Mouse (Mus musculus): ENCODE results near the gene Ces3a. TPM values are rescaled to one million over a fixed set of nuclear protein-coding genes. Genes with fewer than 3 reads are reported as not detected.
"Not testable (repeated sequence)": the region's sequence is repeated elsewhere in the genome, so short reads cannot be mapped to it uniquely, and the experiment has no call there.

Ces3a gene
- total RNA-seq (2021) = not detected

GRCm38 (mm10) chr8:105048371-105048854 lies at the start of gene Ces3a:
Gene Ces3a, plus strand, starts transcription at chr8:105048601.
- no peak for DNase-seq (ENCODE audit: low spot score in 2 of 2)
- intact Hi-C loops (cut with DNase I) = no loop called here

- DNase-seq (ENCODE audit: low spot score in 2 of 2) = no peak
- intact Hi-C loops (cut with DNase I) = no loop called here
Observed at GRCm38 (mm10) chr8:104999183-104999582, 49.2 kb upstream of the Ces3a start.

DNA sequence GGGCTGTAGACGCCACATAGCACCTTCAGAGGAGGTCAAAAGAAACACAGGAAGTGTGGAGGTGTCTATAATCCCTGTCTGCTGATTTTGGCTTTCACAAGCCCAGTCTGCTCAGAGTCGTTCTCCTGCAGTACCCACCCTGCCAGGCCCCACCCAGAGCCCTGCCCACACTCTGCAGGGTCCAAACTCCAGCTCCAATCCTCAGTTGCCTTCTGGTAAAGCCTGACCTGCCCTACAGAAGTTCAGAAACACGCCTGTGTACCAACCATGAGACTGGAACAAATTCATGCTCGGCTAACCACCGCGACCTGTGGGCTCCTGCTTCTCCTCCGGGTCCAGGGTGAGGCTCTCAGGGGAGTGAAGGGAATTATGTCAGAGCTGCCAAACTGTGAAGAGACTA lies 47.8 kb upstream of the Ces3a start, which contains the start of gene Ces2h:
Ces2h (plus strand) TSS at position 268 of the 400 bp plus-strand sequence.
- no peak for DNase-seq (ENCODE audit: low spot score in 2 of 2)
- intact Hi-C loops (cut with DNase I) = no loop called here

GRCm38 (mm10) chr8:105010000-105010399 lies 38.4 kb upstream of the Ces3a start:
- intact Hi-C loops (cut with DNase I) = no loop called here
- no peak for DNase-seq (ENCODE audit: low spot score in 2 of 2)

DNA sequence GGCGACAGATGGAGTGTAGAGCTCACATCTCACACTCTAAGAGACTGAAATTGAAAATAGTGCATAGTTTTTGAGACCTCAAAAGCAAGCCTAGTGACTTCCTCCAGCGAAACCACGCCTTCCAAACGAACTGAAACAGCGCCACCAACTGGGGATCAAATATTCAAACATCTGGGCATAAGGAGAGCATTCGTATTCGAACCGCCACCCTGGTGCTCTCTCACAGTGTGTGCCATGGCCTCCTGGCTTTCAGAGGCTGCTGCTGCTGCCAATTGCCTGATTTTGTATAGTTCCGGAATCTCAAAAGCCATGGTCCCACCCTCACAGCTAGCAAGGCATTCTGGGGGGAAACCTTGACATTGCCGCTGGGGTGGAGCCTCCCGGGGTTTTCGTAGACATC lies 37.3 kb upstream of the Ces3a start:
- no peak for DNase-seq (ENCODE audit: low spot score in 2 of 2)
- intact Hi-C loops (cut with DNase I) = no loop called here

DNA sequence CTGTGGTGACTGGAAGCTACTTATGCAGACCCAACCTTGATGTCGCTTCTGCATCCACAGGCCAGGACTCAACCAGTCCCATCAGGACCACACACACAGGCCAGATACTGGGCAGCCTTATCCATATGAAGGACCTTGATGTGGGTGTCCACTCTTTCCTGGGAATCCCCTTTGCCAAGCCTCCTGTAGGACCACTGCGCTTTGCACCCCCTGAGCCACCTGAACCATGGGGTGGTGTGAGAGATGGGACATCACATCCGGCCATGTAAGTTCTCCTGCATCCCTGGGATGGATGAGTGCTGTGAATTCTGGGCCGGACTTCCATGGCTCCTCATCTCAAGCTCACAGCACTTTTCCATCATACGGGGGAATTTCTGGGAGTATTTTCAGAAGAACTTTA lies 34.0 kb upstream of the Ces3a start:
- intact Hi-C loops (cut with DNase I) = no loop called here
- no peak for DNase-seq (ENCODE audit: low spot score in 2 of 2)

DNA sequence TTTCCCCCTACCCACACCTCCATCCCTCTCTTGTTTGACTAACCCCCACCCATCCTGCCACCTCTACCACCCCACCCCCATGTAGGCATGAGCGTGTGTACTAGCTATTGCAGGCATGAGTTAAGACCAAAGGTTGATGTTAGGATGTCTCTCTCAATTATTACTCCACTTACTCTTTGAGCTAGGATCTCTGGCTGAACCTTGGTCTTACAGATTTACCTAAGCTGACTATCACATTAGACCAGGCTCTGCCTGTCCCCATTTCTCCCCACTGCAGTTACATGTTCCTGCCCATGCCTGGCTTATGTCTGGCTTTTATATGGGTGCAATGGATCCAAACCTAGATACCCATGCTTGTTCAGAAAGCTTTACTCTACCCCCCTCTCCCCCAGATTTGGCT lies 26.4 kb upstream of the Ces3a start:
- no peak for DNase-seq (ENCODE audit: low spot score in 2 of 2)
- intact Hi-C loops (cut with DNase I) = no loop called here

DNA sequence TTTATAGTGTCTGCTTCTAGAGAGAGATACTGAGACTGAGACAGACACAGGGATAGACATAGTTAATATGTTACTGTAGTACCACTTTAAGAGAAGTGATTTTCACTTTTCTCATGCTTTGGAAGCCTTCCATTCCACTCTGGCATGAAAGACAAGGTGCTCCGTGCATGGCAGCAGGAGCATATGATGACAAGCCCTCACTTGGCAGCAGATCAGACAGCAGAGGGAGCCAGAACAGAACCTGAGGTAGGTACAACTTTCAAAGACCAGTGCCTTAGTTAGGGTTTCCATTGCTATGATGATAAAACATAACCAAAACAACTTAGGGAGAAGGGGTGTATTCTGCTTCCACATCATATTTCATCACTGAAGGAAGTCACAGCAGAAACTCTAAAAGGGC lies 25.3 kb upstream of the Ces3a start:
- intact Hi-C loops (cut with DNase I) = no loop called here
- no peak for DNase-seq (ENCODE audit: low spot score in 2 of 2)

- intact Hi-C loops (cut with DNase I) = no loop called here
- no peak for DNase-seq (ENCODE audit: low spot score in 2 of 2)
Observed at GRCm38 (mm10) chr8:105025050-105025449, 23.4 kb upstream of the Ces3a start.

DNA sequence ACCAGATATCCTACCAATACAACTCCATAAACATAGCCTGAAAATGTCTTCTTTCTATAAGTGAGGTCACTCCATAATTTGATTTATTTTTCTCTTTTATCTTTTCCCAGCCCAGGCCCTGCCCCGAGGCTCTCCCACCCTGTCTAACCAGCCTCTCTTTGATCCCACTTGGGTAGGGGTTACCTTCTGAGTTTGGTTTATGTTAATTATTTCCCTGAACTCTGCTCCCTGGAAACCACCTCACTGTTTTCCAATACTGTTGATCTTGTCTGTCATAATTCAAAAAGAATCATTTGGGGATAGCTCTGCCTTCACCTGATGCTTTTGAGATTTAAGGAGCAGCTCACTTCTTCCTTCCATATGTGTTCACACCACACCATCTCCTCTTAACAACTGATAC lies 4.9 kb upstream of the Ces3a start:
- DNase-seq (ENCODE audit: low spot score in 2 of 2) = no peak
- intact Hi-C loops (cut with DNase I) = no loop called here

DNA sequence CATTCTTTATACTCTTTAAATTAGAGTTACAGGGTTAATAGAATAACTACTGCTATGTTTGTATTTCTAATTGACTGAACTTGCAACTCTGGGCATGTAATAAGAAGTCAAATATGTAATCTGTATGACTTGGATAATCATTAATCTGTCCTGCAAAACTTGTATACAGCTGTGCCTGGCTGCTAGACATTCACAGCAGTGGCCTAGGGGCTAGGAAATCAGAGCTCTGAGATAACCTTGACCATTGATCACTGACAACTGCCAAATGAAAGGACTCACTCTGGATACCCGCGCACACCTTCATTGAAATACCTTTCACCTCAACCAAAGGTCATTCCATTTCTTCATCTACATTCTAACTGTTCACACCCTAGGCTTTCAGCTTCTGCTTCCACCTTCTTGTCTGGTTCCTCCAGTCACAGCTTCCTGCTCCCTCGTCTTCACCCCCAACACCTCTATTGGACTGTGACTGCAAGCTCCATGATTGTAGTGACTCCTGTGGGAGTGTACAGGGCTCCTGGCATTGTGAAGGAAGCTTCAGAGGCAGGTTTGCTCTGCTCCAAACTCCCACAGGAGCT lies 2.5 kb upstream of the Ces3a start:
- intact Hi-C loops (cut with DNase I) = no loop called here
- DNase-seq (ENCODE audit: low spot score in 2 of 2) = no peak

DNA sequence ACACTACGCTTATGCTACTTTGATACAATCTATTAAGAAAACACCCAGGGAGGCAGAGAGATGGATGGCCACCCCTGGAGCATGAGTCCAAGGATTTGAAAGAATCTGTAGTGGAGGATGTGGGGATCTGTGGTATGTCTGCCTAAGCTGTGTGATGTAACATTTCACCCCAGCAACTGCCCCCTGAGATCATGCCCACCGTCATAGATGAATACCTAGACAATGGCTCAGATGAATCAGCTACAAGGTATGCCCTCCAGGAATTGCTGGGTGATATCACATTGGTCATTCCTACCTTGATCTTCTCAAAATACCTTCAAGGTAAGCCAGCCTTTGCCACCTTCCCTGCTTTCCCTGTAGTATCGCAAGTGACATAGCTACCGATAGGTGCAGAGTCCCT lies 7.8 kb downstream of the Ces3a start:
- DNase-seq (ENCODE audit: low spot score in 2 of 2) = no peak
- intact Hi-C loops (cut with DNase I) = no loop called here

DNA sequence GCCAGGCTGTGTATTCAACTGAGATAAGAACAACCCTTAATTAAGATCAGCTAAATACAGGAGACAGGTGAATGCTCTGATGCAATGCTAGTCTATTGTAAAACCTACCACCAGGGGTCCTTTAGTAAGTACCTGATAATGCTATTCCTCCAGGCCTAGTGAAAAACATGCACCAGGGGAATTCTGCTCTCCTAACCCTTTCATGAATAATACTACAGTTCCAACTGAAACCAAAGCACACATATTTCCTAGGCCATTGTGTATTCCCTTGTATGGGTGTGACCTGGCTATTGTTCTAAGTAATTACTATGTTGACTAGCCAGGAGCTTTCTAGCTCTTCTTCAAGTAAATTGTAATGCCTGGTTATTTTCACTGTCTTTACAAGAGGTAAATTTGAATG lies 11.7 kb downstream of the Ces3a start:
- no peak for DNase-seq (ENCODE audit: low spot score in 2 of 2)
- intact Hi-C loops (cut with DNase I) = no loop called here

DNA sequence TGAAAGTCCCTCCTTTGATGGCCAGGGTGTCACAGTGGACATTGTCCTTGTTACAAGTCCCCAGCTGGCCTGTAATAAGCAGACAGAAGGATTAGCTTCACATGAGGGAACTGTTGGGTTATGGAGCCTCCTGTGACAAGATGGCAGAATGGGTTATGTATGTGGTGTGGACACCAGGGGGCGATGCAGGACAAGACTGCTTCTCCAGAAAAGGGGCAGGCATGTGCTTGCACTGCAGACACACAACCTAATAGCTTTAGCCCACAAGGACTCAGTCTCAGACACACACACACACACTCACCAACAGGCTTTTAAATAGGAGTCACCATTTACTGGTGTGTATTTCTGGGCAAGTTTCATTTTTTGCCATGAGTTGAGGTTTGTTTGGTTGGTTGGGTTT lies 18.4 kb downstream of the Ces3a start:
- intact Hi-C loops (cut with DNase I) = no loop called here
- no peak for DNase-seq (ENCODE audit: low spot score in 2 of 2)

DNA sequence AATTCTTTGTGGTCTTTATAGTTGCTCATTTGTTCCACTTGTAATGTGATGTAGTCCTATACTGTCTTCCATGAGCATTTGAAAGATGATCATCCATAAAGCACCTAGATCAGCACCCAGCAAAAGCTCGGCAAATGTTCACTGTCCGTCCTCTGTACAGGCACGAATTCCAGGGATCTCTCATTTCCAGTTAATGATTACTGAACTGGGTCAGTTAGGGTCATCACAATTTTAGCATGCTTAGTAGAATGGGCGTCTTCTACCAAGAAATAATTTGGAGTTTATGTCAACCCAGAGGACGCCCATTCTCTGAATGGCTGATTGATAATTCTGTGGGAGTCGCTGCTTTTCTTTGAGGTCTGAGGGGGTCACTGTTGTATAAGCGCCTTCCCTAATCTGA lies 19.5 kb downstream of the Ces3a start:
- DNase-seq (ENCODE audit: low spot score in 2 of 2); intact Hi-C loops (cut with DNase I): not testable (repeated sequence)

GRCm38 (mm10) chr8:105068971-105069370 lies 20.6 kb downstream of the Ces3a start:
- DNase-seq (ENCODE audit: low spot score in 2 of 2) = no peak
- intact Hi-C loops (cut with DNase I) = no loop called here

- intact Hi-C loops (cut with DNase I) = no loop called here
Observed at GRCm38 (mm10) chr8:105076601-105077000, 28.2 kb downstream of the Ces3a start.

GRCm38 (mm10) chr8:105077071-105077470 lies 28.7 kb downstream of the Ces3a start:
- intact Hi-C loops (cut with DNase I) = no loop called here
- DNase-seq (ENCODE audit: low spot score in 2 of 2) = no peak

More at GRCm38 (mm10) chr8:105076601-105077000, 28.2 kb downstream of the Ces3a start:
- DNase-seq (ENCODE audit: low spot score in 2 of 2) = no peak

GRCm38 (mm10) chr8:105078591-105078990 lies 30.2 kb downstream of the Ces3a start:
- intact Hi-C loops (cut with DNase I) = no loop called here
- DNase-seq (ENCODE audit: low spot score in 2 of 2) = no peak

DNA sequence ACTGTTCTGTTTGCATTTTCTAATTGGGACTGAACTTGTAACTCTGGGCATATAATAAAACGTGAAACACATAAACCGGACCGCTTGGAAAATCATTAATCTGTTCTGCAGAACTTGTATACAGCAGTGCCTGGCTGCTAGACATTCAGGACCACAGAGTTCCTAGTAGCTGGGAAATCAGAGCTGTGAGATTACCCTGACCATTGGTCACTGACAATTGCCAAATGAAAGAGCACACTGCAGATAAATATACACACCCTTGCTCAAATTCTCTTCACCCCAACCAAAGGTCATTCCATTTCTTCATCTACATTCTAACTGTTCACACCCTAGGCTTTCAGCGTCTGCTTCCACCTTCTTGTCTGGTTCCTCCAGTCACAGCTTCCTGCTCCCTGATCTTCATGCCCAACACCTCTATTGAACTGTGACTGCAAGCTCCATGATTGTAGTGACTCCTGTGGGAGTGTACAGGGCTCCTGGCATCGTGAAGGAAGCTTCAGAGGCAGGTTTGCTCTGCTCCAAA lies 32.5 kb downstream of the Ces3a start:
- intact Hi-C loops (cut with DNase I) = no loop called here
- DNase-seq (ENCODE audit: low spot score in 2 of 2) = no peak

- intact Hi-C loops (cut with DNase I) = no loop called here
- DNase-seq (ENCODE audit: low spot score in 2 of 2) = no peak
Observed at GRCm38 (mm10) chr8:105083449-105084050, 35.1 kb downstream of the Ces3a start, which contains the start of gene Ces3b. Gene Ces3b, plus strand, starts transcription at chr8:105083753.

Data from left cerebral cortex, postnatal 36 days (tissue).